Mouse (Mus musculus) ZHBTc4 (cell line): Measurements from ENCODE around the gene Uchl5.
A peak's percentile ranks its signal among the peaks of the same experiment; 100 is the strongest.

Source experiments
- DNase-seq: peaks from one replicate; pipeline ENCODE4 v3.0.0-alpha.2; 2011; ENCODE audit warnings: low read depth, low spot score

Uchl5 gene

DNA sequence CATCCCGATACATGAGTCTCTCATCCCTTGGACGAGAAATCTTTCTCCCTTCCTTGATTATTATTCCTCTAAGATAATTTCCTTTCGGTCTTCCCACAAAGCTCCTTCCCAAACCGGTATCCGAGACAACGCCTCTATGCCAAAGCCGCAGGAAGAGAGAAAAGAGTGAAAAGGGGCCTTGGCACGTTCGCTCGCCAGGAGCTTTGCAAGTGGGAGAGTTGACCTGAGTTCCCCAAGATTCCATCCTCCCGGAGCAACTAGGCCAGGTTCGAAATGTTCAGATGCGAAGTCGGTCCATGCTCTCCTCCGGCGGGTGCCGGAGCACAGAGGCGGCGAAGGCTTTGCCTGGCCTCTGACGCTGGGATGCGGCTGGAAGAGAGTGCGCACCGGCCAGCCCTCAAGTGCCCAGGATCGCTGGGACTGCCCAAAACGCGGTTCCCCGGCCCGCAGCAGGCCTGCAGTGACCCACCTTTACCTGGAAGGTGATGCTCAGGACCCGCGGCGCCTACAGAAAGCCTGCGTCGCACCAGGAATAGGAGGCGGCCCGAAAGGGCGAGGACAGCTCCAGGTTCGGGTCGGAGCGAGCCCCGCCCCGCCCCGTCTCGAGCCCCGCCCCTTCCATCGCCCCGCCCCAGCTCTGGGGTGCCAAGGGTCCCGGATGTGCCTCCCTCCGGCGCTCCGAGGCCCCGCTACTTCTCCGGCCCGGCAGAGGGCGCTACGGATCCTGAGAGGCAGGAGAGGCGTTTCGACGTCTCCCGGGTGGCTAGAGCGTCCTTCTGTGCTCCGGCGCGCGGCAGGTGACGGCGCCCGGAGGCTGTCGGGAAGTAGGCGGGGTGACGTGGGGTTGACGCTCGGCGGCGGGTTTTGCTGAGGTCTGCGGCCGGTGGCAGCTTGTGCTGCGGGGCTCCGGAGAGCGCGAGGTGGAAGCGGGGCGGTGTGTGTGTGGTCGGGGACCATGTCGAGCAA, at the start of gene Uchl5, which contains the start of gene Trove2:
TSS of gene Uchl5 (plus strand) at position 827 of the 966 bp plus-strand sequence.
TSS of gene Trove2 (minus strand) at position 623 of the 966 bp plus-strand sequence.
- peak; percentile 99 for DNase-seq

DNA sequence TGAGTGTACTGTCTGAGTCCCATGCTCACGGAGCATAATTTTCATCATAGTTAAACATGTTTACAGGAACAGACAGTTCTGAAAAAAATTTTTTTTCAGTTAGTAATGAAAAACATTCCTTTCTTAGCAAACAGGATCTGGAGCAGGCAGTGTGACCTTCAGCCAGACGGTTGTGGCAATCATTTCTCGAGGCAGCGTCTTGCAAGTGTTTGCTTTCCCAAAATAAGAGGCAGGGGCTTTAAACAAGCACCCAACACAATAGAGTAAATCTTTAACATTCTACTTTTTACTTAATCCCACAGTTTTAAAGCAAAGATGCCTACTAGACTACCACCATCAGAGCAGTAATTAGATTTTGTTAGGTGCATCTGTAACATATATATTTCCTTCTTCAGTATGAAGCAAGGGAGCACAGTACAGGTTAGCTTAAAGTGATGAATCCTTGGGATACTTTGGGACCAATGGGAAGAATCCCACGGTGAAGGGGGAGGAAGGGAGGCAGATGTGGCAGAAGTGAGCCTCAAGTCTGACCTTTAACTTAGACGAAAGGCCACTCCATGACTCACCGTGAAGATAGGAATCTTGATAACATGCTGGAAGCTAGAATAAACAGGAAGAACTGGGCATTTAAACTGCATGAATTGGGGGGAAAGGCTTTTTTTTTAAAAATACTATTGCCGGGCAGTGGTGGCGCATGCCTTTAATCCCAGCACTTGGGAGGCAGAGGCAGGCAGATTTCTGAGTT, 49.2 kb upstream of the Uchl5 start:
- DNase-seq, result no peak

DNA sequence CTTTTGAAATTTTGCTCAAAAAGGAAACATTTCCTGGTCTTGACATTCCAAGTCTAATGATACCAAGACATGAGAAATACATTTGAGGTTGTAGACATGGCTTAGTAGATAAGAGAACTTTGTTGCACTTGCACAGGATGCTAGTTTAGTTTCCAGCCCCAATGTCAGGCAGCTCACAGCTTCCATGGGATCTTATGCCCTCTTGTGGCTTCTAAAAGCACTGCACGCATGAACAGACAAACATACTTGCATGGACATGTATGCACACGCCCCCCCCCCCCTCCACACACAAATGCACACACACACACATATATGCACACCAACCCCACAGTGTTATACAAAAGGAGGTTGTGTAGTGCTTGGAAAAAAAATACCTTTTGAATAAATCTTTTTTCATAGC, 46.2 kb upstream of the Uchl5 start:
- peak; percentile 90 for DNase-seq

DNA sequence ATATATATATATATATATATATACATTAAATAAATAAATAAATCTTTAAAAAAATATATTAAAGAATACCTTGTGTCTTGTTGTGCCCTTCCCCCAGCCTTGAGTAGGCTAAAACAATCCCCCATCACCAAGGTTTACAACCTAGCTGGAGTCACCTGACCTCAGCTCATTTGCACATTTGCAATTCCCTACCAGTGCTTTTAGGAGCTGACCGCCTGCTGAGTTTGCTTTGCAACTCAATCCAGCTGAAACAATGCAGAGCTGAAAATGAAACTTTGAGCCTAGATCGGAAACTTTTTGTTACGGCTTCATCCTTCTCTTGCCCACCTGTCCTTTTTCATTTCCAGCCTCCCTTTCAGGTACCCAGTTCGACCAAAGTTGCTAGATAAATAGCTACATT, 45.4 kb upstream of the Uchl5 start:
- peak; percentile 92 for DNase-seq

DNA sequence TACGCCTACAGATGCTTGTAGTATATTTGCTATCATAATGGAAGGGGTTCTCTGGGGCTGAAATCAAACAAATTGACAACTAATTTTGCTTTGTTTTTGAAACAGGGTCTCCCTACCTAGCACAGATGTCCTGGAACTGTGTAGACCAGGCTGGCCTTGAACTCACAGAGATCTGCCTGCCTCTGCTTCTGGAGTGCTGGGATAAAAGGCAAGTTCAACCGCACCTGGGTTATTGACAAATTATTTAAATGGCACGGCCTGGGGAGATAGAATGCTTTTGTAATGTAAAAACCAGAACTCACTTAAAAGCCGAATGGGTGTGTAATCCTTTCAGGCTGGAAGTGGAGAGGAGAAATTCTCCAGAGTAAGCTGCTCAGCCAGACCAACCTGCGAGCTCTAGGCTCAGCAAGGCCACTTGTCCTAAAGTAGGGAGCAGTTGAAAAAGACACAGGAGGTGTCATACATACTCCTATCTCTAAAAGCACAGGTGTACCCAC, 43.1 kb upstream of the Uchl5 start:
- peak; percentile 77 for DNase-seq

DNA sequence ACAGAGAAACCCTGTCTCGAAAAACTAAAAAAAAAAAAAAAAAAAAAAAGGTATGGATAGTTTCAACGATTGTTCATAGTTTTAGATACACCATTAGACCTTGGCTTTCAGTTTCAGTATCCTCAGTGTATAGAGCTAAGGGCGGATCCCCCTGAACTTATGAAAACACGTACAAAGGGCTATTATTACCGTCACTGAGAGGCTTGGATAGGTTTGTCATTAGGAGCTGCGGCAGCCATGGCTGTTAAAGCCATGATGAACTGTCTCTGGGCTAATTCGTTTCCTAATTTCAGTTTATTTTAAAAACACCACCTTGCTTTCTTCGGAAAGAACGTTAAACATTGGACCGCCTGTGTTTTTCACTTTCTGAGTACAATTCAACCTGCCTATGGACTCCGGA, 38.3 kb upstream of the Uchl5 start:
- no peak for DNase-seq

DNA sequence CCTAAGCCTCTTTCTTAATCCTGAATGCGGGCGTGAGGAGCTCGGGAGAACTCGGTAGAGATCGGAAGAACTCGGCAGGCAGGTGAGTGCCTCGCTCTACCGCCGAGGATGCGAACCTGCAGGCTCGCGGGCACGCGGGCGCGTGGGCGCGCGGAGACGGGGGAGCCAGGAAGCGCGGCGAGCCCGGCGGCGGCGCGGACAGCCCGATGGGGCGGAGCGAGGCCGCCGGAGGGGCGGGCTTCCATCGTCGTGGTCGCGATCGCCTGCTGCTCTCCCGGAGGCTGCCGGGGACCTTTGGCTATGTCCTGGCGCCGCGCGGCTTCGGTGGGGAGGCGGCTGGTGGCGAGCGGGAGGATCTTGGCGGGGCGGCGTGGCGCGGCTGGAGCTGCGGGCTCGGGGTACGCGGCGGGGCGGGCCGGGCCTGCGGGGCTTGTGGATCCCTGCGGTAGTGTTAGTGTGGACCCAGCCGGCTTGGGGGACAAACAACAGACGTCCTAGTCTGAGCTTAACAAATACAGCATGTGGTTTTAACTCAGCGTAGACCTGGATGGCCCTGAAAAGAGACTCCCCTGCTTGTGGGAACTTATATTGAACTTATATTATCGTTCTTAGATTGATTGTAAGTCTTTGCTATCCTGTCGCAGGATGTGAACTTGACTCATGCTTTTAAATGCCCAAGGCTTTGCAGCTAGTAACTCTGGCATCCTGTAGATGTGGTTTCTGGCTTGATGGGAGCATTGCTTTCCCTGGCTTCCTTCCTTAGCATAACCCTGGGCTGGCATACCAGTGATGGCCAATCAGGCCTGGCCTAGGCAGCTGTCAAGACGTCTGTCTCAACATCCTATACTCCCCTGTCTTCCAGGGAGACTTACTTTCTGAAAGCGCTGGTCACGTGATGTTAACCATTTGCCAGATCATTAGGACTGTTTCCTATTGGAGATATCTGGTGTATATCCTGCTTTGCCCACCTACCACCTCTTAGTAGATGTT, 37.4 kb upstream of the Uchl5 start:
- peak; percentile 89 for DNase-seq

DNA sequence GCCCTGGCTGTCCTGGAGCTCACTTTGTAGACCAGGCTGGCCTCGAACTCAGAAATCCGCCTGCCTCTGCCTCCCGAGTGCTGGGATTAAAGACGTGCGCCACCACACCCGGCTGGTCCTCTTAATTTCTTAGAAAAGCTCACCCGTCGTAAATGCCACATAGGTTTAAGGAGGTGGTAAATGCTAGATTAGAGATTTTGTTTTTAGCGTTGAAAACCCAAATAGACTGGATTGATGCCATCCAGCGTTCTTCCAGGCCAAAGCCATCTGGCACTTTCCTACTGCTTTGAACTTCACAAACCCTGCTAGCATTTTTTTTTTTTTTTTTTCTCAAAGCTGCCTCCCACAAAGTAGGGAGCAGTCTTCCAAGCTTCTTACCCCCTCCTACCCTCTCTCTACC, 36.5 kb upstream of the Uchl5 start:
- no peak for DNase-seq

DNA sequence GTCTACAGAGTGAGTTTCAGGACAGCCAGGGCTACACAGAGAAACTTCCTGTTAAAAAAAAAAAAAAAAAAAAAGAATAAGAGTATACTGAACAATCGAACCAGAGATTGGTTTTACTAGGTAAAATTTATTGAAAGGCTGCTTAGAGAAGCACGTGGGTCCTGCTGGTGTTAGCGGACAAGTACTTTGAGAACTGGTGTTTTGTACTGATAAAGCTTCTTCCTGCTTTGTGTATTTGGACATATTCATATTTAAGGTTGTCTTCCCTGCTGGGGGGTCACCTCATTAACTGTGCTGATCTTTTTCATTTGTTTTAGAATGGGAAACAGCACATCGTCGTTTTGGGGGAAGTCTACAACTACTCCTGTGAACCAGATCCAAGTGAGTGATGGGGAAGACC, 35.7 kb upstream of the Uchl5 start:
- no peak for DNase-seq

DNA sequence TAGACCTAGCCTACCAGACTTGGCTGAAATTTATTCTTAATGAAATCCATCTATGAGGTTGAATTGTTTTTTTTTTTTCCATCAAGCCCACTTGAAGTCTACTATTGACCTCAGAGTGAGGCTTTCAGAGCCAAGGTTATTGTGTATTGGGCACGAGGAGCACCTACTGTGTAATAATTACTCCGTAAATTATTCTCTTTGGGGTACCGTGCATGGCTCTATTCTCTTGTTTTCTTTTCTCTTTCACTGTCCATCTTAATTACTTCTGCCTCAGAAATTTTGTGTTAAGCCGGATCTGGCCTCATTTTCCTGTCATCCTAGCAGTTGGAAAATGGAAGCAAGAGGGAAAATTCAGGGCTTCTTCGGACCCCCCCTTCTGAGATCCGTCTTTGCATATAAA, 34.9 kb upstream of the Uchl5 start:
- DNase-seq, result no peak

DNA sequence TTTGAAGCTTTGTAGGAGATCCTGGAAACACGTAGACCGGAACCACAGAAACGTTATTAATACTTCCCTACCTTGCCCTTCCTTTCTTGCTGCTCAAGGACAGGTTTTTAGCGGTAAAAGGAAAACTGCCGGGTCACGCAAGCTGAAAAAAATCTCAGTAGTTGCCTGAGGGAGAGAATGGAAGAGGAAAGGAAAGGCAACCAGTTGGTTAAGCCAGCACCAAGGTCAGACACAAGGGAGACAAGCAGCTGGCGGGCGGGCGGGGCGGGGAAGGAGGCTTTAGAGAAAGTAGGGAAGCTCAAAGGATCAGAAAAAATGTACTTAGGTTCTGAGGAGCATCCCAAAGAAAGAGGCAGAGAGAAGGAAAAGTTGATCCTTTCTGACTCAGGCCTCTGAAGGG, 31.2 kb upstream of the Uchl5 start:
- peak; percentile 61 for DNase-seq

DNA sequence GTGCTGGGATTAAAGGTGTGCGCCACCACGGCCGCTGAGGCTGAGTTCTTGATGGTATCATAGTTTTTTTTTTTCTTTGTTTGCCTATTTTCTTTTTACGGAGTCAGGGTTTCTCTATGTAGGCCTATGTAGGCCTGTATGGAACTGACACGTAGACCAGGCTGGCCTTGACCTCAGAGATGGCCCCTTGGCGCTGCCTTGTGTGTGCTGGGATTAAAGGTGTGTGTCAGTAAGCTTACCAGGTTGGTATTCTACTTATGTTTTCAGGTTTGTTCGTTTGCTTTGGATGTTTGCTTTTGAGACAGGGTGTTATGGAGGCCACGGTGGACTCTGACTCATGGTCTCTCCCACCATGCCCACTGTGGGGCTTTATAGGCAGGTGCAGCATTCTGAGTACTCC, 14.9 kb upstream of the Uchl5 start:
- DNase-seq, result no peak

DNA sequence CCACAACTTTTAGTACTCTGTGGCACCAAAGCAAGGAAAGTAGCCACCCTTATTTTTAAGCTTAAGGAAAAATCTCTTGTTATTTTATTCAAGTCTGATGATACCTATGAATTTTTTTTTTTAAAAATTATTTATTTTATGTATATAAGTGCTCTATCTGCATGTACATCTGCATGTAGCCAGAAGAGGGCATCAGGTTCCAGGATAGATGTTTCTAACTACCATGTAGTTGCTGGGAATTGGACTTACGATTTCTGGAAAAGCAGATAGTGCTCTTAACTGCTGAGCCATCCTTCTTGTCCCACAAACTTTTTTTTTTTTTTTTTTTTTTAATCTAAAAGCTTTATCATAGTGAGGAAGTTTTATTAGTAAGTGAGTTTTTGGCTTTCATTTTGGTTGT, 12.6 kb upstream of the Uchl5 start:
- DNase-seq, result no peak

DNA sequence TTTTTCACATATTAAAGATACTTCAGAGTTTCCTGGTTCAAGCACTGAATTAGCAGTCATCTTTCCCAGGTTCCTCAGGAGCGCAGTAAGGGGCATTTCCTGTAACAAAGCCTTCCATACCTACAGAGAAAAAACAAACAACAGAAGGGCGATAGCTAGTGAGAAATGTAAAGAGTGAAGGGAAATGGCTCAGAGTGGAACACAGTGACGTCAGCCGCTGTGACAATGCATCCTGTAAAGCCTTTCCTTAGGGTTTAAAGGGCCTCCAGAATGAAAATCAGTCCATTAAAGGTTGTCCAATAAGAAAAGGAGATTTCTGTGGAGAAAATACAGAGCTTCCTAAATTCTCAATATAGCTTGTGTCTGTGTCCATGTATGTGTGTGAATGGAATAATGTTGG, 11.3 kb upstream of the Uchl5 start:
- no peak for DNase-seq

DNA sequence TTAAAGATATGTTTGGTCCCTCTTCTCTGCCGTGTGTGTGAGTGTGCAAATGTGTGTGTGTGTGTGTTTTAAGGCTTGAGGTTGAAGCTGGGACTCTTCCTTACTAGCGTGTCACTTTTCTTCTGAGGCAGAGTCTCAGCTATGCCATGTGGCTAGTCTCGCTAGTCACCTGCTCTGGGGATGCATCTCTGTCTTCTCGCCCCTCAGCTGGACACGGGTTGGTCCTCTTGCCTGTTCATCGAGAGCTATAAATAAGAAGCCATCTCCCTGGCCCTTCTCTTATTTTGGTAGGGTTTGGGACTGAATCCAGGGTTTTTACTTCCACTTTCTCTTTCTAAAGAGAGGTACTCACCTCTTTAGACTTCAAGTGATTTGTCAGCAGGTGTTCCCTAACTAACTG, 10.8 kb upstream of the Uchl5 start:
- DNase-seq, result no peak

DNA sequence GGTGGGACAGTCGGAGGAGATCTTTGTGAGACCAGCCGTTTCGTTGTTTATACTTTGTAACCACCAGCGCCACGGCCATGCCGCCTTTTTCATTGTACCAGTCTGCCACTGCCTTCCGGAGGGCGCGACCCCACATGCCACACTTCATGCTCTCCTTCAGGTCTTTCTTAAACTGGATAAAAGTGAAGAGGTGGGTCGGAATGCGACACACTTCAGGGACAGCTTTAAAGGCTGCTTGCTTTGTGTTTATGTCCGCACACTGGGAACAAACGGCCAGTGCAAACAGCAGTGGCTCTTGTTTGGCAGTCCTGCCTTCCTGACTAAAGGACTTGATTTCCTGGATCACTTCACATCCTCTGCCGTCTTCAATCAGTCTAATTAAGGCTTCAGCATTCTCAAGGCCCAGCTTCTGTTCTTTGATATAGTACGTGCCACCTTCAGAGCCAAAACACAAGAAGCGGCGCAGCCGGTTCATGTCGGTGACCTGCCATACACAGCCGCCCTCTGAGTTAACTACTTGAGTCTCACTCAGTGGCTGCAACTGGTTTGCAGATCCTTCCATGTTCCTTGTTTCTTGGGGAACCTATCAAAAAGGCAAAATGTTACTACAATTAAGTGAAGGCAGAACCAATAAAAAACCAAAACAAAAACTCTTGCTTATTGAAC, 6.5 kb upstream of the Uchl5 start:
- DNase-seq, result peak; percentile 33

DNA sequence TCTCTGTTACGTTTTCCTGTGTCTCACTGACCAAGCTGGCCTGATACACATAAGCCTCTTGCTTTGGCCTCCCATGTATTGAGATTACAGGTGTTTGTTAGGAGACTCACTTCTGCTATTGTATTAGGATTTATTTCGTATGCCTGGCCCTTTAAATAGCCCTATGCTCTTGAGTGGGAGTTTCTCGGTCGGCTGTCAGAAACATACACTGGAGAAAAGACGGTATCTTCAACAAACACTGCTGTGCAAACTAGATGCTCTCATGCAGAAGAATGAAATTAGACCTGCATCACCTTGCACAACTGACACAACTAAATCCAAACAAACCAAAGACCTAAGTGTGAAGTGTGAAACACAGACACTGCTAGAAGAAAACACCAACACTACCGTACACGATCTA, 4.0 kb upstream of the Uchl5 start:
- no peak for DNase-seq

DNA sequence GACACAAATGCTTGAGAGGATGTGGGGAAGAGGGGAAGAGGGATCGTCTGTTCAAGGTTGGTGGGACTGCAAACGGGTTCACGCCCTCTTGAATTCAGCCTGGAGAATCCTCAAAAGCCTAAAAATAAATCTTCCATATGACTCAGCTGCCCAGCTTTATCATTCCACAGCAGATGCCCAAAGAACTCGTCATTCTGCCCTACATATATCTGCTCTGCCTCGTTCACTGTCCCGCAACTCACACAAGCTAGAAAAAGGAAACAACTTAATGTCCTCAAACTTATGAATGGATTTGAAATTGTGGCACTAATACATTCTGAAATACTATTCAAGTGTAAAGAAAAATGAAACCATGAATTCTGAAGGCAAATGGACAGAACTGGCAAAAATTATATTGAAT, 3.2 kb upstream of the Uchl5 start:
- DNase-seq, result no peak

DNA sequence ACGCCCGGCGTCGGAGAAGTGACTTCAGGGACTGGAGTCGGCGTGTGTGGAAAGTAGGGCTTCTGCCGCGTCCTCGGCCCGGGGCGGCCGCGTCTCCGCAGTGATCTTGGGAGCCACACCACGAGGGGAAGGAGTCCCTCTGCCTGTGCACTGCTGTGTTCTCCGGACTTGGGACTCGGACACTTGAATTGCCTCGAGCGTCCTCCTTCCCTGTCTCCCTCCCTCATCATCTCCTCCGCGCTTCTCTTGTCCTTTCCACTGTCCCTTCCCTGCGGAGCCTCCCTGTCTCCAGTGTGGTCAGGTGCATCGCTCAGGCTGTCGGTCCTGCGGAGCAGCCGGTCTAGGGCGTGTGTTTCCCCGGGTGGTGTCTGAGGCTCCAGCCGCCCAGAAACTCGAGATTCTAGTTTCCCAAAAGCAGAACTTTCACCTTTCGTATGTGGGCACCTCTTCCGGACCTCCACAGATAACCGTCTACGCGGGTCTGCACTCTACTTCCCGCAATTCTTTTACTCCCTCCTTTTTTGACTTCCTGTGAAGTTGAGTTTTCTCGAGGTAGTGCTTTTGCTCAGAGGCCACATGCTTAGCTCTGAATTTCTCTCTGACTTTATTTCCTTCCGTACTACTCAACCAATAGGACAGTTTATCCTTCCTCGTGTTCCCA, 616 bp downstream of the Uchl5 start:
- peak; percentile 67 for DNase-seq

DNA sequence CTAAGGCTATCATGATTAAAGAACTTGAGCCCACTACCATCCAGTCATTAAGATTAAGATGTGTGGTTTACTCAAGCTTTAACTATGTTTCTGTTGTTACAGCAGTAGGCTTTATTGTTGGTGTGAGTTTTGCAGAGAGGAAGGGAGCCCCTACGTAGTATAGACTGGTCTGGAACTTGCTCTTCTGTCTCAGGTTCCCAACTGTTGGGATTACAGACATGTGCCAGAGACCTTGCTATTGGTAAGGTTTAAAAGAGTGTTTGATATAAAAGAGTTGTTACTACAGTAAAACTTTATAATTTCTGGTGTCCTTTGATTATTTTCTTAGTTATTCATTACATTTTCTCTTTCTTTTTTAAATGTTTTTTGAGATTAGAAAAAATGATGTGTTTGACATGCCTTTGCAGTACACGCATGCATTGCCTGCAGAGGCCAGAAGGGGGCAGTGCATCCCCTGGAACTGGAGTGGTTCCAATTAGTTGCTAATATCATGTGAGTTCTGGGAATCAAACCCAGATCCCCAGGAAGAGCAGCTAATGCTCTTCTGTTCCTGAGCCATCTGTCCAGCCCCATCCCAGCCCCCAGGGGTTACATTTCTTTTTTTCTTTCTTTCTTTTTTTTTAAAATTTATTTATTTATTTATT, 11.6 kb downstream of the Uchl5 start:
- DNase-seq, result peak; percentile 72
